Mouse (Mus musculus): ENCODE measurements at regions not wholly inside any gene's neighbourhood (a gene's known extent, or its start where the extent isn't known, plus 50 kb on each side); places are given as distances from the start of the nearest gene placed in this dataset.

GRCm38 (mm10) chr2:72703238-72703637 is 227.3 kb downstream of the Cdca7 start:
- no peaks in the 10 kb centered on the region for H3K36me3 ChIP-seq (ENCODE audit: control insufficient read depth, insufficient read depth, low read length, poor library complexity, severe bottlenecking)
- no peak overlapping the region for H3K4me3 ChIP-seq (ENCODE audit: low read depth, low read length)
- H3K27ac ChIP-seq (ENCODE audit: insufficient read depth, low read length) = no peak overlapping the region
- H3K27me3 ChIP-seq (ENCODE audit: control insufficient read depth, insufficient read depth, low read length, poor library complexity, severe bottlenecking) = no peaks in the 10 kb centered on the region
- no peaks in the 10 kb centered on the region for H3K9me3 ChIP-seq (replicated peaks; ENCODE audit: control insufficient read depth, insufficient read depth, low read length, poor library complexity, severe bottlenecking)
- H3K9ac ChIP-seq (ENCODE audit: low read depth, poor library complexity, severe bottlenecking) = no peak overlapping the region
- TF ChIP-seq POLR2A (IDR thresholded peaks at IDR 0.05; ENCODE audit: insufficient read depth, low read length) = no peak
- no peak for TF ChIP-seq CTCF (IDR thresholded peaks at IDR 0.05; ENCODE audit: low read depth, low read length)
- TF ChIP-seq EP300 (IDR thresholded peaks at IDR 0.05; ENCODE audit: insufficient read depth, low read depth, low read length) = no peak
- H3K4me1 ChIP-seq (ENCODE audit: control insufficient read depth, insufficient read depth, low read length) = no peaks in the 10 kb centered on the region

GRCm38 (mm10) chr2:72707676-72708659 is 232.0 kb downstream of the Cdca7 start:
- Histone ChIP-seq H3K27me3 (ENCODE audit: control insufficient read depth, insufficient read depth, low read length, poor library complexity, severe bottlenecking) (no peaks in the 10 kb centered on the region), H3K36me3 (ENCODE audit: control insufficient read depth, insufficient read depth, low read length, poor library complexity, severe bottlenecking) (no peaks in the 10 kb centered on the region), H3K27ac (ENCODE audit: insufficient read depth, low read length) (no peak overlapping the region), H3K9ac (ENCODE audit: low read depth, poor library complexity, severe bottlenecking) (no peak overlapping the region), H3K4me3 (ENCODE audit: low read depth, low read length) (no peak overlapping the region), H3K4me1 (ENCODE audit: control insufficient read depth, insufficient read depth, low read length) (no peaks in the 10 kb centered on the region), H3K9me3 (replicated peaks; ENCODE audit: control insufficient read depth, insufficient read depth, low read length, poor library complexity, severe bottlenecking) (no peaks in the 10 kb centered on the region)
- TF ChIP-seq POLR2A (IDR thresholded peaks at IDR 0.05; ENCODE audit: insufficient read depth, low read length) (no peak), CTCF (IDR thresholded peaks at IDR 0.05; ENCODE audit: low read depth, low read length) (no peak)

GRCm38 (mm10) chr2:72716931-72717330 is 241.0 kb downstream of the Cdca7 start:
- no peaks in the 10 kb centered on the region for H3K9me3 ChIP-seq (replicated peaks; ENCODE audit: control insufficient read depth, insufficient read depth, low read length, poor library complexity, severe bottlenecking)
- H3K36me3 ChIP-seq (ENCODE audit: control insufficient read depth, insufficient read depth, low read length, poor library complexity, severe bottlenecking) = no peaks in the 10 kb centered on the region
- H3K27ac ChIP-seq (ENCODE audit: insufficient read depth, low read length) = no peak overlapping the region
- TF ChIP-seq POLR2A (IDR thresholded peaks at IDR 0.05; ENCODE audit: insufficient read depth, low read length) = no peak
- TF ChIP-seq EP300 (IDR thresholded peaks at IDR 0.05; ENCODE audit: insufficient read depth, low read depth, low read length) = no peak
- TF ChIP-seq CTCF (IDR thresholded peaks at IDR 0.05; ENCODE audit: low read depth, low read length) = no peak
- H3K4me3 ChIP-seq (ENCODE audit: low read depth, low read length) = no peak overlapping the region
- no peaks in the 10 kb centered on the region for H3K4me1 ChIP-seq (ENCODE audit: control insufficient read depth, insufficient read depth, low read length)
- H3K9ac ChIP-seq (ENCODE audit: low read depth, poor library complexity, severe bottlenecking) = no peak overlapping the region
- no peaks in the 10 kb centered on the region for H3K27me3 ChIP-seq (ENCODE audit: control insufficient read depth, insufficient read depth, low read length, poor library complexity, severe bottlenecking)

- Histone ChIP-seq H3K4me1 (ENCODE audit: control insufficient read depth, insufficient read depth, low read length) (no peaks in the 10 kb centered on the region), H3K9ac (ENCODE audit: low read depth, poor library complexity, severe bottlenecking) (no peak overlapping the region), H3K36me3 (ENCODE audit: control insufficient read depth, insufficient read depth, low read length, poor library complexity, severe bottlenecking) (no peaks in the 10 kb centered on the region), H3K4me3 (ENCODE audit: low read depth, low read length) (no peak overlapping the region), H3K27me3 (ENCODE audit: control insufficient read depth, insufficient read depth, low read length, poor library complexity, severe bottlenecking) (no peaks in the 10 kb centered on the region; the same call in 1 of the 2 replicates), H3K9me3 (replicated peaks; ENCODE audit: control insufficient read depth, insufficient read depth, low read length, poor library complexity, severe bottlenecking) (no peaks in the 10 kb centered on the region), H3K27ac (ENCODE audit: insufficient read depth, low read length) (no peak overlapping the region)
- TF ChIP-seq POLR2A (IDR thresholded peaks at IDR 0.05; ENCODE audit: insufficient read depth, low read length) (no peak), CTCF (IDR thresholded peaks at IDR 0.05; ENCODE audit: low read depth, low read length) (peak; percentile 51), EP300 (IDR thresholded peaks at IDR 0.05; ENCODE audit: insufficient read depth, low read depth, low read length) (no peak)
Observed at GRCm38 (mm10) chr2:72728699-72729098, 251.5 kb downstream of the Sp3 start.

GRCm38 (mm10) chr2:72733371-72733770 is 246.9 kb downstream of the Sp3 start:
- Histone ChIP-seq H3K9me3 (replicated peaks; ENCODE audit: control insufficient read depth, insufficient read depth, low read length, poor library complexity, severe bottlenecking) (no peaks in the 10 kb centered on the region), H3K36me3 (ENCODE audit: control insufficient read depth, insufficient read depth, low read length, poor library complexity, severe bottlenecking) (no peaks in the 10 kb centered on the region), H3K9ac (ENCODE audit: low read depth, poor library complexity, severe bottlenecking) (no peak overlapping the region), H3K27ac (ENCODE audit: insufficient read depth, low read length) (no peak overlapping the region), H3K4me3 (ENCODE audit: low read depth, low read length) (no peak overlapping the region), H3K27me3 (ENCODE audit: control insufficient read depth, insufficient read depth, low read length, poor library complexity, severe bottlenecking) (no peaks in the 10 kb centered on the region; the same call in 1 of the 2 replicates), H3K4me1 (ENCODE audit: control insufficient read depth, insufficient read depth, low read length) (no peaks in the 10 kb centered on the region)
- TF ChIP-seq POLR2A (IDR thresholded peaks at IDR 0.05; ENCODE audit: insufficient read depth, low read length) (no peak), CTCF (IDR thresholded peaks at IDR 0.05; ENCODE audit: low read depth, low read length) (no peak), EP300 (IDR thresholded peaks at IDR 0.05; ENCODE audit: insufficient read depth, low read depth, low read length) (no peak)

GRCm38 (mm10) chr2:72735035-72735434 is 245.2 kb downstream of the Sp3 start:
- Histone ChIP-seq H3K4me1 (ENCODE audit: control insufficient read depth, insufficient read depth, low read length) (no peaks in the 10 kb centered on the region), H3K27me3 (ENCODE audit: control insufficient read depth, insufficient read depth, low read length, poor library complexity, severe bottlenecking) (no peaks in the 10 kb centered on the region; the same call in 1 of the 2 replicates), H3K9me3 (replicated peaks; ENCODE audit: control insufficient read depth, insufficient read depth, low read length, poor library complexity, severe bottlenecking) (no peaks in the 10 kb centered on the region), H3K9ac (ENCODE audit: low read depth, poor library complexity, severe bottlenecking) (no peak overlapping the region), H3K36me3 (ENCODE audit: control insufficient read depth, insufficient read depth, low read length, poor library complexity, severe bottlenecking) (no peaks in the 10 kb centered on the region), H3K4me3 (ENCODE audit: low read depth, low read length) (no peak overlapping the region), H3K27ac (ENCODE audit: insufficient read depth, low read length) (no peak overlapping the region)
- TF ChIP-seq POLR2A (IDR thresholded peaks at IDR 0.05; ENCODE audit: insufficient read depth, low read length) = no peak
- TF ChIP-seq CTCF (IDR thresholded peaks at IDR 0.05; ENCODE audit: low read depth, low read length) = no peak
